Mouse (Mus musculus): Measurements from ENCODE around the gene Hist1h2ab. TPM values are rescaled to one million over a fixed set of nuclear protein-coding genes. Genes with fewer than 3 reads are reported as not detected.

The Hist1h2ab gene
- 13.7 and 14.6 TPM in 2 replicates for polyA plus RNA-seq (2012; rRNA removed)

GRCm38 (mm10) chr13:23750839-23751477 is at the start of gene Hist1h2ab:
Gene Hist1h2ab (plus strand): TSS chr13:23751126.

GRCm38 (mm10) chr13:23710374-23711089 is 40.4 kb upstream of the Hist1h2ab start, which contains the start of gene Hfe:
Gene Hfe (minus strand): TSS chr13:23710854.

DNA sequence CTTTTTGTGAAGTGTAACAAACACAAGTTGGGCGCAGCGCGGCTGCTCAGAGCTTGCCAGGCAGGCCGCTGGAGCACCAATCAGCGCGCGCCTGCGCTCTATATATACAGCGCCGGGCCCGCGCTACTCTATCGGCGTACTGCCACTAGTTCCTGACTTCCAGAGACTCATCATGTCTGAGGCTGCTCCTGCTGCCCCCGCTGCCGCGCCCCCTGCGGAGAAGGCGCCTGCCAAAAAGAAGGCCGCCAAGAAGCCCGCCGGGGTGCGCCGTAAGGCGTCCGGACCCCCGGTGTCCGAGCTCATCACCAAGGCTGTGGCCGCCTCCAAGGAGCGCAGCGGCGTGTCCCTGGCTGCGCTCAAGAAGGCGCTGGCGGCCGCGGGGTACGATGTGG is 12.3 kb upstream of the Hist1h2ab start, which contains the start of gene Hist1h1c:
Hist1h1c (plus strand) TSS at position 132 of the 392 bp plus-strand sequence.

DNA sequence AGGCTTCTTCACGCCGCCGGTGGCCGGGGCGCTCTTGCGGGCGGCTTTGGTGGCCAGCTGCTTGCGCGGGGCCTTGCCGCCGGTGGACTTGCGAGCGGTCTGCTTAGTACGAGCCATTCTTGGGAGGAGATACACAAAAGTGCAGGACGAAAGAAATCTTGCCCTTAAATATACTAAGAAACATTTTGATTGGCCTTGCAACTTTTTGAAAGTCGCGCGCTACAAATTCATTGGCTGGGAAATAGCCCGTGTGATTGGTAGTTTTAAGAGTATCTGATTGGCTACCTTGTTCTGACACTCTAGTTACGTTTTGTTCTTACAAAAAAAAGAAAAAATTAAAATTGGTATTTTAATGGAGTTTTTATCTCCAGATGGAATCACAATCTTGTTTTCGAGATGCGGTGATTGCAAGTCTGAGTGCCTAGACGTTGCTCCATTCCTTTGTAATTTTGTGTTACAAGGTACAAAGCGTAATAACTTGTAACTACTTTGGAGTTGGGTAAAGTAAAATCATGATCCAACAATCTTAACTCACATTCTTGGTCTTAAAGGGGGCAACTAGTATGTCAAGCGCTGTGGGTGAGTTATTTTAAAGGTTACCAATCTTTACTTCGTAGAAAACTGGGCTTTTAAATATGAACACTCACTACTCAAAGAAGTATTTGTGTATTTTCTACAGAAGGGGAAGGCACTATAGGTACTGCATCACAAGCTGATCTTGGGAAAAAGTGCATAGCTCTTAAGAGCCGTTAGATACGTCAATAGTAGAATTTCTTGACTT is 5.4 kb upstream of the Hist1h2ab start, which contains the start of gene Hist1h3c:
Hist1h3c (minus strand) TSS at position 222 of the 781 bp plus-strand sequence.

DNA sequence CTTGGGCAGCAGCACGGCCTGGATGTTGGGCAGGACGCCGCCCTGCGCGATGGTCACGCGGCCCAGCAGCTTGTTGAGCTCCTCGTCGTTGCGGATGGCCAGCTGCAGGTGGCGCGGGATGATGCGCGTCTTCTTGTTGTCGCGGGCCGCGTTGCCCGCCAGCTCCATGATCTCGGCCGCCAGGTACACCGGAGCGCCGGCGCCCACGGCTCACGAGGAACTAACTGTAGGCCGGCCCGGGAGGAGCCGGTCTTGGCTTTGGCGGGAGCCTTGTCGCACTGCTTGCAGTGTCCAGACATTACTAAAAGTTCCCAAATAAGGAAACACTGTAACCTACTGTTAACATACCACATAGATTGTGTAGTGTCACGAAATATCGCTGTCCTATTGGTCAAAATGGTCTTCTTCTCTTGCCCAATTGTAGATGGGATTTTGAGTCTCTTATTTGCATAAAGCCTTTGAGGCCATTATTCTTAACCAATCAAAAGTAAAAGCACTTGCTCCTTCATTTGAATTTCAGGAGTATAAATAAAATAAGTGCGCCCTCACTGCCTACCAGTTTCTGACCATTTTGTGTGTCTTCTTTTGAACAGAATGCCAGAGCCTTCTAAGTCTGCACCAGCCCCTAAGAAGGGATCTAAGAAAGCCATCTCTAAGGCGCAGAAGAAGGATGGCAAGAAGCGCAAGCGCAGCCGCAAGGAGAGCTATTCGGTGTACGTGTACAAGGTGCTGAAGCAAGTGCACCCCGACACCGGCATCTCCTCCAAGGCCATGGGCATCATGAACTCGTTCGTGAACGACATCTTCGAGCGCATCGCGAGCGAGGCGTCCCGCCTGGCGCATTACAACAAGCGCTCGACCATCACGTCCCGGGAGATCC is 4.5 kb upstream of the Hist1h2ab start, which contains the start of gene Hist1h2bb:
Hist1h2bb (plus strand) TSS at position 534 of the 880 bp plus-strand sequence.

GRCm38 (mm10) chr13:23752067-23752741 is 1.3 kb downstream of the Hist1h2ab start, which contains the start of gene Hist1h3b:
Gene Hist1h3b (plus strand): TSS chr13:23752267.

GRCm38 (mm10) chr13:23756790-23757189 is 5.9 kb downstream of the Hist1h2ab start, which contains the start of gene Hist1h4b:
Gene Hist1h4b (plus strand): TSS chr13:23757013.

GRCm38 (mm10) chr13:23760972-23761864 is 10.3 kb downstream of the Hist1h2ab start, which contains the start of gene Hist1h4a:
Gene Hist1h4a (minus strand): TSS chr13:23761230.

DNA sequence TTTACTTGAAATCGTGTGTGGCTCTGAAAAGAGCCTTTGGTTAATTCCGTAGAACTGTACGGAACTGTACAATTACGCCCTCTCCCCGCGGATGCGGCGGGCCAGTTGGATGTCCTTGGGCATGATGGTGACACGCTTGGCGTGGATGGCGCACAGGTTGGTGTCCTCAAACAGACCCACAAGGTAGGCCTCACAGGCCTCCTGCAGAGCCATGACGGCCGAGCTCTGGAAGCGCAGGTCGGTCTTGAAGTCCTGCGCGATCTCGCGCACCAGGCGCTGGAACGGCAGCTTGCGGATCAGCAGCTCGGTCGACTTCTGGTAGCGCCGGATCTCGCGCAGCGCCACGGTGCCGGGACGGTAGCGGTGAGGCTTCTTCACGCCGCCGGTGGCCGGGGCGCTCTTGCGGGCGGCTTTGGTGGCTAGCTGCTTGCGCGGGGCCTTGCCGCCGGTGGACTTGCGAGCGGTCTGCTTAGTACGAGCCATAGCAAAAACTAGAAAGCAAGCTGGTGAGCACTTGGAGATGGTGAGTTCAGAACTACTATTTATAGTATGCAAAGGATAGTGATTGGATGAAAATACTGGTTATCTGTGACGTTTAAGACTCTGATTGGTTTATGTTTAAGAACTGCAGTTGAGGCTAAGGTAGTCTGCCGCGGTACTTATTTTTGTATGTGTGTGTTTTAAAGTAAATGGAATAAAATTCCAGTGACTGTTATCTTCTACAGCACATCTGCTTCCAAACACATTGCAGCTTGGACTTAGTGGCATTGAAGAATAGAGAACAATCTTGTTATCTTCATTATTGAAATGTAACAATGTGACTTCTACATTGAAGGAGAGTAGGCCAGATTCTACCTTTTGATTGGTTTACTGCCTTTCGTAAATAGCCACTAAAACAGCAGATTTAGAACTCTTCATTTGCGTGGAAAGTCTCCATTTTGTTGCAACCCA is 11.2 kb downstream of the Hist1h2ab start, which contains the start of gene Hist1h3a:
Hist1h3a (minus strand) TSS at position 516 of the 951 bp plus-strand sequence.

DNA sequence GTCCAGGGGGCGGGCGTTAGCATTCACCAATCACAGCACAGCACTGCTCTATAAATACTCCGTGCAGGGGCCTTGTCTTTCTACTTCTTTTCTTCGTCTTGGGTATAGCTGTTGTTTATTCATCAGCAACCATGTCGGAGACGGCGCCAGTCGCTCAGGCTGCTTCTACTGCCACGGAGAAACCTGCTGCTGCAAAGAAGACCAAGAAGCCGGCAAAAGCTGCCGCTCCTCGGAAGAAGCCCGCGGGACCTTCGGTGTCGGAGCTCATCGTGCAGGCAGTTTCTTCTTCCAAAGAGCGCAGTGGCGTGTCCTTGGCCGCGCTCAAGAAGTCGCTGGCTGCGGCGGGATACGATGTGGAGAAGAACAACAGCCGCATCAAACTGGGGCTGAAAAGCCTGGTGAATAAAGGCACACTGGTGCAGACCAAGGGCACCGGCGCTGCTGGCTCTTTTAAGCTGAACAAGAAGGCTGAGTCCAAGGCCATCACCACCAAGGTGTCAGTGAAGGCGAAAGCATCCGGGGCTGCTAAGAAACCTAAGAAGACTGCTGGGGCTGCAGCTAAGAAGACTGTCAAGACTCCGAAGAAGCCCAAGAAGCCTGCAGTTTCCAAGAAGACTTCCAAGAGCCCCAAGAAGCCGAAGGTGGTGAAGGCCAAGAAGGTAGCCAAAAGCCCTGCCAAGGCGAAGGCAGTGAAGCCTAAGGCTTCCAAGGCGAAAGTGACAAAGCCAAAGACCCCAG is 12.8 kb downstream of the Hist1h2ab start, which contains the start of gene Hist1h1a:
Hist1h1a (plus strand) TSS at position 81 of the 738 bp plus-strand sequence.

DNA sequence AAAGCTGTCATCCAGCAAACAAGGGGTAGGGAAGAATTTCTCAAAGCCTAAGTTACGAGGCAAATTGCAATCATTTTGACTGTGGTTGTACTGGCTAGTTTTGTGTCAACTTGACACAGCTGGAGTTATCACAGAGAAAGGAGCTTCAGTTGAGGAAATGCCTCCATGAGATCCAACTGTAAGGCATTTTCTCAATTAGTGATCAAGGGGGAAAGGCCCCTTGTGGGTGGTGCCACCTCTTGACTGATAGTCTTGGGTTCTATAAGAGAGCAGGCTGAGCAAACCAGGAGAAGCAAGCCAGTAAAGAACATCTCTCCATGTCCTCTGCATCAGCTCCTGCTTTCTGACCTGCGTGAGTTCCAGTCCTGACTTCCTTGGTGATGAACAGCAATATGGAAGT is 18.7 kb downstream of the Hist1h2ab start, which contains the start of gene Trim38:
Trim38 (plus strand) TSS at position 301 of the 400 bp plus-strand sequence.

Other genes starting within 250 kb of the Hist1h2ab start
- 8.9 and 10.2 TPM in 2 replicates for gene Hist1h4h, start 220.1 kb upstream of the Hist1h2ab start, polyA plus RNA-seq (2012; rRNA removed)
- 137 and 207 TPM in 2 replicates for gene Hist1h2af, start 217.2 kb upstream of the Hist1h2ab start, polyA plus RNA-seq (2012; rRNA removed)
- gene Hist1h3g, start 215.7 kb upstream of the Hist1h2ab start, polyA plus RNA-seq (2012; rRNA removed), result 13.8 and 25.0 TPM in 2 replicates
- gene Hist1h2bh, start 207.7 kb upstream of the Hist1h2ab start, polyA plus RNA-seq (2012; rRNA removed), result 2.9 and 3.2 TPM in 2 replicates
- gene Hist1h3f, start 207.1 kb upstream of the Hist1h2ab start, polyA plus RNA-seq (2012; rRNA removed), result 1.5 and 2.1 TPM in 2 replicates
- 5.8 and 7.7 TPM in 2 replicates for gene Hist1h4f, start 199.5 kb upstream of the Hist1h2ab start, polyA plus RNA-seq (2012; rRNA removed)
- gene Hist1h1d, start 197.9 kb upstream of the Hist1h2ab start, polyA plus RNA-seq (2012; rRNA removed), result 0.32 and 0.52 TPM in 2 replicates
- gene Hist1h3e, start 188.8 kb upstream of the Hist1h2ab start, polyA plus RNA-seq (2012; rRNA removed), result 9.6 and 10.2 TPM in 2 replicates
- gene Hist1h2ae, start 179.9 kb upstream of the Hist1h2ab start, polyA plus RNA-seq (2012; rRNA removed), result 5.8 and 7.7 TPM in 2 replicates
- 17.2 and 22.8 TPM in 2 replicates for gene Hist1h2bg, start 179.7 kb upstream of the Hist1h2ab start, polyA plus RNA-seq (2012; rRNA removed)
- gene Hist1h2bf, start 176.9 kb upstream of the Hist1h2ab start, polyA plus RNA-seq (2012; rRNA removed), result 6.0 and 6.2 TPM in 2 replicates
- gene Hist1h2ad, start 176.7 kb upstream of the Hist1h2ab start, polyA plus RNA-seq (2012; rRNA removed), result 3.7 and 4.7 TPM in 2 replicates
- gene Hist1h3d, start 175.4 kb upstream of the Hist1h2ab start, polyA plus RNA-seq (2012; rRNA removed), result 8.9 and 13.3 TPM in 2 replicates
- 3.9 and 4.3 TPM in 2 replicates for gene Hist1h4d, start 169.5 kb upstream of the Hist1h2ab start, polyA plus RNA-seq (2012; rRNA removed)
- gene Hist1h2be, start 130.0 kb upstream of the Hist1h2ab start, polyA plus RNA-seq (2012; rRNA removed), result 1.4 and 2.2 TPM in 2 replicates
- 3.3 and 4.1 TPM in 2 replicates for gene Hist1h1e, start 128.6 kb upstream of the Hist1h2ab start, polyA plus RNA-seq (2012; rRNA removed)
- gene Hist1h2ac, start 67.2 kb upstream of the Hist1h2ab start, polyA plus RNA-seq (2012; rRNA removed), result 0.76 and 1.2 TPM in 2 replicates
- gene Hist1h2bc, start 66.9 kb upstream of the Hist1h2ab start, polyA plus RNA-seq (2012; rRNA removed), result 165 and 208 TPM in 2 replicates
- gene Hist1h1t, start 55.3 kb upstream of the Hist1h2ab start, polyA plus RNA-seq (2012; rRNA removed), result not detected in 2 replicates
- gene Hist1h4c, start 52.7 kb upstream of the Hist1h2ab start, polyA plus RNA-seq (2012; rRNA removed), result 2.3 and 3.2 TPM in 2 replicates
- gene Hfe, start 40.3 kb upstream of the Hist1h2ab start, polyA plus RNA-seq (2012; rRNA removed), result 10.0 and 10.7 TPM in 2 replicates
- 40.4 and 60.9 TPM in 2 replicates for gene Hist1h1c, start 12.3 kb upstream of the Hist1h2ab start, polyA plus RNA-seq (2012; rRNA removed)
- gene Hist1h3c, start 5.5 kb upstream of the Hist1h2ab start, polyA plus RNA-seq (2012; rRNA removed), result 16.3 and 21.4 TPM in 2 replicates
- 5.1 and 8.2 TPM in 2 replicates for gene Hist1h2bb, start 4.4 kb upstream of the Hist1h2ab start, polyA plus RNA-seq (2012; rRNA removed)
- gene Hist1h3b, start 1.1 kb downstream of the Hist1h2ab start, polyA plus RNA-seq (2012; rRNA removed), result 14.5 and 19.5 TPM in 2 replicates
- 7.3 and 11.1 TPM in 2 replicates for gene Hist1h4b, start 5.9 kb downstream of the Hist1h2ab start, polyA plus RNA-seq (2012; rRNA removed)
- 2.8 and 3.4 TPM in 2 replicates for gene Hist1h4a, start 10.1 kb downstream of the Hist1h2ab start, polyA plus RNA-seq (2012; rRNA removed)
- gene Hist1h3a, start 11.3 kb downstream of the Hist1h2ab start, polyA plus RNA-seq (2012; rRNA removed), result 11.4 and 14.3 TPM in 2 replicates
- gene Hist1h1a, start 12.5 kb downstream of the Hist1h2ab start, polyA plus RNA-seq (2012; rRNA removed), result 3.2 and 4.1 TPM in 2 replicates
- gene Trim38, start 18.8 kb downstream of the Hist1h2ab start, polyA plus RNA-seq (2012; rRNA removed), result not detected in 2 replicates
- 17.4 and 22.1 TPM in 2 replicates for gene Slc17a2, start 55.9 kb downstream of the Hist1h2ab start, polyA plus RNA-seq (2012; rRNA removed)
- gene Slc17a3, start 88.3 kb downstream of the Hist1h2ab start, polyA plus RNA-seq (2012; rRNA removed), result 12.0 and 12.9 TPM in 2 replicates
- gene Slc17a1, start 116.6 kb downstream of the Hist1h2ab start, polyA plus RNA-seq (2012; rRNA removed), result 0.71 and 0.93 TPM in 2 replicates
- gene Slc17a4, start 163.9 kb downstream of the Hist1h2ab start, polyA plus RNA-seq (2012; rRNA removed), result 0.36 and 0.66 TPM in 2 replicates
- not detected in 2 replicates for gene Hist1h2ba, start 183.0 kb downstream of the Hist1h2ab start, polyA plus RNA-seq (2012; rRNA removed)
- gene Hist1h2aa, start 183.3 kb downstream of the Hist1h2ab start, polyA plus RNA-seq (2012; rRNA removed), result not detected in 2 replicates
- not detected in 2 replicates for gene Scgn, start 240.1 kb downstream of the Hist1h2ab start, polyA plus RNA-seq (2012; rRNA removed)

All from liver, embryonic 18 days (tissue).